Mouse (Mus musculus) cortical plate, adult 2 months (tissue): ENCODE measurements around the gene Cmah.
"Not testable (repeated sequence)": the region's sequence is repeated elsewhere in the genome, so short reads cannot be mapped to it uniquely, and the experiment has no call there.

ENCODE experiments used
- CTCF ChIP-seq: fragments of 200-500 bp; IDR thresholded peaks from 2 replicates; pipeline ENCODE4 v1.5.1; 2011; ENCODE audit warnings: mild to moderate bottlenecking, control low read depth, low read length; ENCODE audit not compliant: insufficient read depth; ENCODE audit errors: extremely low read depth
- POLR2A ChIP-seq: fragments of 200-500 bp; IDR thresholded peaks from 2 replicates; pipeline ENCODE4 v1.6.1; 2011; ENCODE audit warnings: mild to moderate bottlenecking, low read length, control low read depth; ENCODE audit not compliant: insufficient read depth; ENCODE audit errors: extremely low read depth

GRCm38 (mm10) chr13:24374606-24375005 is 47.4 kb downstream of the Cmah start:
- TF ChIP-seq CTCF, POLR2A: not testable (repeated sequence)
